Mouse (Mus musculus): ENCODE results near the gene Dock11. TPM values are rescaled to one million over a fixed set of nuclear protein-coding genes. Genes with fewer than 3 reads are reported as not detected.

Dock11 gene
- polyA plus RNA-seq, 2 experiments, result 17.9 to 24.4 TPM

- Histone ChIP-seq H3K9me3 (ENCODE audit: control insufficient read depth, low read length) (no peaks in the 10 kb centered on the region), H3K4me1 (ENCODE audit: control insufficient read depth, insufficient read depth, low read length) (no peaks in the 10 kb centered on the region), H3K4me2 (replicated peaks; ENCODE audit: low read depth, low read length, severe bottlenecking) (no peak overlapping the region), H3K36me3 (ENCODE audit: control insufficient read depth, insufficient read depth, low read length) (no peaks in the 10 kb centered on the region), H3K4me3 (replicated peaks; ENCODE audit: low read length) (no peak overlapping the region), H3K27ac (replicated peaks; ENCODE audit: low read depth, low read length) (no peak overlapping the region), H3K27me3 (ENCODE audit: control insufficient read depth, insufficient read depth, low read length) (no peaks in the 10 kb centered on the region), H3K9ac (ENCODE audit: low read depth, low read length, severe bottlenecking) (no peak overlapping the region)
- no peak for DNase-seq (ENCODE audit: low spot score)
- ATAC-seq (ENCODE audit: low FRiP score, low read depth), result no peak
- WGBS, result 94% methylated on average over 1 of the region's 1 CpGs
- TF ChIP-seq POLR2A (IDR thresholded peaks at IDR 0.05; ENCODE audit: borderline replicate concordance, extremely low read depth, insufficient read depth, insufficient read length), result no peak
Observed at GRCm38 (mm10) chrX:35987981-35988380, 99.3 kb downstream of the Dock11 start.

- Histone ChIP-seq H3K9ac (ENCODE audit: low read depth, low read length, severe bottlenecking) (no peak overlapping the region), H3K27me3 (ENCODE audit: control insufficient read depth, insufficient read depth, low read length) (no peaks in the 10 kb centered on the region), H3K4me1 (ENCODE audit: control insufficient read depth, insufficient read depth, low read length) (no peaks in the 10 kb centered on the region), H3K4me3 (replicated peaks; ENCODE audit: low read length) (no peak overlapping the region), H3K36me3 (ENCODE audit: control insufficient read depth, insufficient read depth, low read length) (no peaks in the 10 kb centered on the region), H3K27ac (replicated peaks; ENCODE audit: low read depth, low read length) (no peak overlapping the region), H3K9me3 (ENCODE audit: control insufficient read depth, low read length) (no peaks in the 10 kb centered on the region), H3K4me2 (replicated peaks; ENCODE audit: low read depth, low read length, severe bottlenecking) (no peak overlapping the region)
- 61% methylated on average over 5 of the region's 5 CpGs for WGBS
- DNase-seq (ENCODE audit: low spot score), result no peak
- TF ChIP-seq POLR2A (IDR thresholded peaks at IDR 0.05; ENCODE audit: borderline replicate concordance, extremely low read depth, insufficient read depth, insufficient read length), result no peak
- no peak for ATAC-seq (ENCODE audit: low FRiP score, low read depth)
Observed at GRCm38 (mm10) chrX:35990508-35991095, 102.0 kb downstream of the Dock11 start.

- Histone ChIP-seq H3K4me3 (replicated peaks; ENCODE audit: low read length) (no peak overlapping the region), H3K9ac (ENCODE audit: low read depth, low read length, severe bottlenecking) (no peak overlapping the region), H3K36me3 (ENCODE audit: control insufficient read depth, insufficient read depth, low read length) (no peaks in the 10 kb centered on the region), H3K9me3 (ENCODE audit: control insufficient read depth, low read length) (no peaks in the 10 kb centered on the region), H3K27ac (replicated peaks; ENCODE audit: low read depth, low read length) (no peak overlapping the region), H3K4me1 (ENCODE audit: control insufficient read depth, insufficient read depth, low read length) (no peaks in the 10 kb centered on the region), H3K27me3 (ENCODE audit: control insufficient read depth, insufficient read depth, low read length) (no peaks in the 10 kb centered on the region), H3K4me2 (replicated peaks; ENCODE audit: low read depth, low read length, severe bottlenecking) (no peak overlapping the region)
- ATAC-seq (ENCODE audit: low FRiP score, low read depth) (no peak), DNase-seq (ENCODE audit: low spot score) (no peak)
- 45% methylated on average over 6 of the region's 6 CpGs for WGBS
- TF ChIP-seq POLR2A (IDR thresholded peaks at IDR 0.05; ENCODE audit: borderline replicate concordance, extremely low read depth, insufficient read depth, insufficient read length), result no peak
Observed at GRCm38 (mm10) chrX:35994226-35994625, 105.6 kb downstream of the Dock11 start.

GRCm38 (mm10) chrX:35997004-35997403 is 108.4 kb downstream of the Dock11 start:
- WGBS, result 21% methylated on average over 2 of the region's 2 CpGs
- no peak overlapping the region for H3K9ac ChIP-seq (ENCODE audit: low read depth, low read length, severe bottlenecking)
- no peaks in the 10 kb centered on the region for H3K36me3 ChIP-seq (ENCODE audit: control insufficient read depth, insufficient read depth, low read length)
- no peaks in the 10 kb centered on the region for H3K4me1 ChIP-seq (ENCODE audit: control insufficient read depth, insufficient read depth, low read length)
- no peak overlapping the region for H3K4me3 ChIP-seq (replicated peaks; ENCODE audit: low read length)
- no peak overlapping the region for H3K4me2 ChIP-seq (replicated peaks; ENCODE audit: low read depth, low read length, severe bottlenecking)
- no peaks in the 10 kb centered on the region for H3K27me3 ChIP-seq (ENCODE audit: control insufficient read depth, insufficient read depth, low read length)
- no peak for TF ChIP-seq POLR2A (IDR thresholded peaks at IDR 0.05; ENCODE audit: borderline replicate concordance, extremely low read depth, insufficient read depth, insufficient read length)
- no peaks in the 10 kb centered on the region for H3K9me3 ChIP-seq (ENCODE audit: control insufficient read depth, low read length)
- DNase-seq (ENCODE audit: low spot score) (peak; percentile 65), ATAC-seq (ENCODE audit: low FRiP score, low read depth) (no peak)
- no peak overlapping the region for H3K27ac ChIP-seq (replicated peaks; ENCODE audit: low read depth, low read length)

GRCm38 (mm10) chrX:35997793-35998419 is 109.3 kb downstream of the Dock11 start:
- H3K4me3 ChIP-seq (replicated peaks; ENCODE audit: low read length), result no peak overlapping the region
- 82% methylated on average over 5 of the region's 5 CpGs for WGBS
- no peaks in the 10 kb centered on the region for H3K36me3 ChIP-seq (ENCODE audit: control insufficient read depth, insufficient read depth, low read length)
- H3K27me3 ChIP-seq (ENCODE audit: control insufficient read depth, insufficient read depth, low read length), result no peaks in the 10 kb centered on the region
- H3K4me2 ChIP-seq (replicated peaks; ENCODE audit: low read depth, low read length, severe bottlenecking), result no peak overlapping the region
- no peak for TF ChIP-seq POLR2A (IDR thresholded peaks at IDR 0.05; ENCODE audit: borderline replicate concordance, extremely low read depth, insufficient read depth, insufficient read length)
- H3K9ac ChIP-seq (ENCODE audit: low read depth, low read length, severe bottlenecking), result no peak overlapping the region
- ATAC-seq (ENCODE audit: low FRiP score, low read depth), result no peak
- no peak for DNase-seq (ENCODE audit: low spot score)
- H3K9me3 ChIP-seq (ENCODE audit: control insufficient read depth, low read length), result no peaks in the 10 kb centered on the region
- no peak overlapping the region for H3K27ac ChIP-seq (replicated peaks; ENCODE audit: low read depth, low read length)
- H3K4me1 ChIP-seq (ENCODE audit: control insufficient read depth, insufficient read depth, low read length), result no peaks in the 10 kb centered on the region

Data from limb, embryonic 14.5 days (tissue).